10 mouse cellular contexts compared by ENCODE assay signal in the genomic region with DNA sequence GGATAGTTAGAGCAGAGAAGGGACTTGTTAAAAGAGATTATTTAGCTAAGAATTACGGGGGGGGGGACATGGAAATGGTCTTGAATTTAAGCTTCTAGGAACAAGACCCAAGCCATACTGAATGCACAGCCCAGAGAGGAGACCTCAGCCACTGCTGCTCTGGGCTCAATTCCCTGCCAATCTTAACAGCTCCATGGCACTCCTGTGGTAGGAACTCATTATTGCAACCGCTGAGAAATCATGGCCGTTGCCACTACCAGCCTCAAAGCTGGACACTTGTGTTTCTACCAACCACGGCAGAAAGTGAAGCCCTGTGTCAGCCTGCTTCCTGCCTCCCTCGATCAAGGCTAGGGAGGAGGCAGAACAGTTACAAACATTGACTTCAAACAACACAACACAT. TPM values are rescaled to one million over a fixed set of nuclear protein-coding genes. Genes with fewer than 3 reads are reported as not detected.
DNase-seq lines count a peak whose midpoint lies in the region; ATAC-seq and TF ChIP-seq lines count a peak whose summit lies in the region.
"Had no signal": no experiment of that assay in that cellular context is flagged by ENCODE, and none has a peak within 500 bp of the region (broad histone marks: within the 10 kb centered on the region; RNA-seq: fewer than 3 reads in every experiment).

No protein-coding gene starts in this region.

- TF ChIP-seq CTCF in intestine, postnatal 0 days (IDR thresholded peaks at IDR 0.05; ENCODE audit: low read depth): peak; percentile 67
- TF ChIP-seq CTCF in brain, embryonic 14.5 days (IDR thresholded peaks at IDR 0.05; ENCODE audit: borderline replicate concordance, extremely low read depth, insufficient read depth, insufficient read length): peak; percentile 52; the same call in 1 of the 2 replicates

- no peaks in the 10 kb centered on the region for H3K27me3 ChIP-seq in intestine, postnatal 0 days (replicated peaks; ENCODE audit: control insufficient read depth, insufficient read depth, low read length)
- H3K27me3 ChIP-seq in intestine, embryonic 16.5 days (replicated peaks; ENCODE audit: control insufficient read depth, insufficient read depth, low read length): no peaks in the 10 kb centered on the region

- peak; percentile 65 for DNase-seq in brain, embryonic 14.5 days (ENCODE audit: low read depth)
- DNase-seq in adrenal gland, postnatal 25 days: no peak
- no peak for DNase-seq in right cerebral cortex, postnatal 14 days
- DNase-seq in thymus, postnatal 0 days (ENCODE audit: low spot score): no peak
- DNase-seq: gastrocnemius, postnatal 10 days had no signal

- H3K9me3 ChIP-seq in intestine, postnatal 0 days (ENCODE audit: control insufficient read depth): no peaks in the 10 kb centered on the region
- no peaks in the 10 kb centered on the region for H3K9me3 ChIP-seq in intestine, embryonic 16.5 days (ENCODE audit: control insufficient read depth, low read length)
- H3K9me3 ChIP-seq: limb, embryonic 12.5 days had no signal

- ATAC-seq in intestine, postnatal 0 days: no peak
- ATAC-seq in intestine, embryonic 16.5 days: no peak; the same call in 1 of the 2 replicates
- ATAC-seq in hematopoietic stem cell, adult 5-6 weeks (replicated peaks in 1 of 2; ENCODE audit: insufficient read depth in 1 of 2, low FRiP score in 2 of 2, low TSS enrichment in 1 of 2, low read depth in 1 of 2, poor library complexity in 2 of 2, severe bottlenecking in 2 of 2): peak; percentile 86 to 87
- 0 out of 2 replicates have a peak, but pooled peaks have one; percentile 49 for ATAC-seq in megakaryocyte, adult 5-6 weeks (ENCODE audit: poor library complexity, severe bottlenecking)

- no peak overlapping the region for H3K9ac ChIP-seq in intestine, postnatal 0 days (ENCODE audit: low read depth, low read length)
- no peak overlapping the region for H3K9ac ChIP-seq in intestine, embryonic 16.5 days (ENCODE audit: low read depth, low read length)
- H3K9ac ChIP-seq: limb, embryonic 12.5 days had no signal

- no peak overlapping the region for H3K4me3 ChIP-seq in intestine, postnatal 0 days (ENCODE audit: low read depth, low read length)
- H3K4me3 ChIP-seq in intestine, embryonic 16.5 days (ENCODE audit: low read length): no peak overlapping the region
- H3K4me3 ChIP-seq: limb, embryonic 12.5 days had no signal

- H3K4me2 ChIP-seq in intestine, postnatal 0 days (replicated peaks; ENCODE audit: low read depth): no peak overlapping the region
- no peak overlapping the region for H3K4me2 ChIP-seq in intestine, embryonic 16.5 days (ENCODE audit: low read depth, low read length)
- H3K4me2 ChIP-seq: limb, embryonic 12.5 days had no signal

- no peak for TF ChIP-seq POLR2A in brain, embryonic 14.5 days (IDR thresholded peaks at IDR 0.05; ENCODE audit: borderline replicate concordance, extremely low read depth, insufficient read depth, insufficient read length, poor library complexity, severe bottlenecking)

- no peaks in the 10 kb centered on the region for H3K36me3 ChIP-seq in intestine, postnatal 0 days (ENCODE audit: control insufficient read depth, insufficient read depth)
- H3K36me3 ChIP-seq in intestine, embryonic 16.5 days (ENCODE audit: control insufficient read depth, insufficient read depth, low read length): no peaks in the 10 kb centered on the region
- H3K36me3 ChIP-seq: limb, embryonic 12.5 days had no signal

- WGBS in intestine, postnatal 0 days: 23% methylated on average over 5 of the region's 5 CpGs
- 24% methylated on average over 5 of the region's 5 CpGs for WGBS in intestine, embryonic 16.5 days

- H3K27ac ChIP-seq in intestine, postnatal 0 days (ENCODE audit: low read depth, low read length): no peak overlapping the region
- no peak overlapping the region for H3K27ac ChIP-seq in intestine, embryonic 16.5 days (ENCODE audit: low read length)
- H3K27ac ChIP-seq: limb, embryonic 12.5 days had no signal

- H3K4me1 ChIP-seq in intestine, postnatal 0 days (replicated peaks; ENCODE audit: control insufficient read depth, insufficient read depth, low read length): no peaks in the 10 kb centered on the region
- H3K4me1 ChIP-seq in intestine, embryonic 16.5 days (ENCODE audit: control insufficient read depth, insufficient read depth, low read length): no peaks in the 10 kb centered on the region
- H3K4me1 ChIP-seq: limb, embryonic 12.5 days had no signal

RNA-seq across cellular contexts. Expression of gene Enho, which starts 5.4 kb away (rescaled TPM):
- polyA plus RNA-seq in intestine, postnatal 0 days (2015; fragmentation: Nextera tagmentation; extraction: Ambion mirVana): 8.5 and 8.6 TPM in 2 replicates
- polyA plus RNA-seq in intestine, embryonic 16.5 days (2015; fragmentation: Nextera tagmentation; extraction: Ambion mirVana): 7.6 and 8.7 TPM in 2 replicates
- 124 and 147 TPM in 2 replicates for polyA plus RNA-seq in brain, embryonic 14.5 days (2012; rRNA removed)
- 1.0 and 2.3 TPM in 2 replicates for total RNA-seq in hematopoietic stem cell, adult 5-6 weeks (2017)
- not detected in 2 replicates for total RNA-seq in megakaryocyte, adult 5-6 weeks (2015)
- not detected in 2 replicates for total RNA-seq in megakaryocyte, adult 5-6 weeks (2017)
- total RNA-seq in adrenal gland, postnatal 25 days (2021): 2.0 and 3.9 TPM in 2 replicates
- polyA plus RNA-seq in thymus, postnatal 0 days (2015; fragmentation: Nextera tagmentation; extraction: Ambion mirVana): 10.3 and 10.5 TPM in 2 replicates

RNA-seq across cellular contexts. Expression of gene Cntfr, which starts 51.4 kb away (rescaled TPM):
- polyA plus RNA-seq in intestine, postnatal 0 days (2015; fragmentation: Nextera tagmentation; extraction: Ambion mirVana): 1.9 and 2.8 TPM in 2 replicates
- polyA plus RNA-seq in intestine, embryonic 16.5 days (2015; fragmentation: Nextera tagmentation; extraction: Ambion mirVana): 5.5 and 5.6 TPM in 2 replicates
- polyA plus RNA-seq in brain, embryonic 14.5 days (2012; rRNA removed): 62.2 and 109 TPM in 2 replicates
- total RNA-seq in hematopoietic stem cell, adult 5-6 weeks (2017): not detected in 2 replicates
- total RNA-seq in megakaryocyte, adult 5-6 weeks (2015): not detected in 2 replicates
- total RNA-seq in megakaryocyte, adult 5-6 weeks (2017): not detected in 2 replicates
- 46.3 and 49.8 TPM in 2 replicates for total RNA-seq in adrenal gland, postnatal 25 days (2021)
- polyA plus RNA-seq in thymus, postnatal 0 days (2015; fragmentation: Nextera tagmentation; extraction: Ambion mirVana): 0.26 and 0.43 TPM in 2 replicates

RNA-seq across cellular contexts. Expression of gene Il11ra1, which starts 54.3 kb away (rescaled TPM):
- polyA plus RNA-seq in intestine, postnatal 0 days (2015; fragmentation: Nextera tagmentation; extraction: Ambion mirVana): 63.8 and 63.9 TPM in 2 replicates
- 113 and 125 TPM in 2 replicates for polyA plus RNA-seq in intestine, embryonic 16.5 days (2015; fragmentation: Nextera tagmentation; extraction: Ambion mirVana)
- 31.3 and 32.5 TPM in 2 replicates for polyA plus RNA-seq in brain, embryonic 14.5 days (2012; rRNA removed)
- total RNA-seq in hematopoietic stem cell, adult 5-6 weeks (2017): 141 and 178 TPM in 2 replicates
- total RNA-seq in megakaryocyte, adult 5-6 weeks (2015): 12.9 and 13.4 TPM in 2 replicates
- total RNA-seq in megakaryocyte, adult 5-6 weeks (2017): 50.2 and 52.1 TPM in 2 replicates
- 56.7 and 83.4 TPM in 2 replicates for total RNA-seq in adrenal gland, postnatal 25 days (2021)
- polyA plus RNA-seq in thymus, postnatal 0 days (2015; fragmentation: Nextera tagmentation; extraction: Ambion mirVana): 35.8 and 39.3 TPM in 2 replicates

Comparison
In these comparisons a context has a peak if more than half of its experiments do, and no peak if none do; other contexts are left out.
1. ATAC-seq: peak in hematopoietic stem cell, adult 5-6 weeks (2 of 2) and megakaryocyte, adult 5-6 weeks (single experiment); none in intestine, postnatal 0 days (single experiment) and intestine, embryonic 16.5 days (single experiment).
2. RNA of gene Enho, which starts 5.4 kb away (polyA plus RNA-seq): 124 to 147 TPM in brain, embryonic 14.5 days; 10.3 to 10.5 TPM in thymus, postnatal 0 days, 8.5 to 8.6 TPM in intestine, postnatal 0 days and 7.6 to 8.7 TPM in intestine, embryonic 16.5 days; every median in the first group is over 10 times any median in the second.